Mouse (Mus musculus) megakaryocyte, embryonic 14.5 days (primary cell): Measurements from ENCODE around the gene Lrrc28.

Source experiments
- FLI1 ChIP-seq: IDR thresholded peaks from 2 replicates; pipeline ENCODE4 v1.6.1; 2012; ENCODE audit warnings: low read length, inconsistent platforms, mixed read lengths
- GATA1 ChIP-seq: IDR thresholded peaks from 3 replicates; pipeline ENCODE4 v1.6.1; 2012; ENCODE audit warnings: mixed read lengths, low read length, inconsistent platforms, borderline replicate concordance

GRCm38 (mm10) chr7:67511606-67512005, 133.5 kb downstream of the Lrrc28 start:
- no peak for TF ChIP-seq GATA1
- no peak for TF ChIP-seq FLI1
